14 mouse cellular contexts compared by ENCODE assay signal in the genomic region with DNA sequence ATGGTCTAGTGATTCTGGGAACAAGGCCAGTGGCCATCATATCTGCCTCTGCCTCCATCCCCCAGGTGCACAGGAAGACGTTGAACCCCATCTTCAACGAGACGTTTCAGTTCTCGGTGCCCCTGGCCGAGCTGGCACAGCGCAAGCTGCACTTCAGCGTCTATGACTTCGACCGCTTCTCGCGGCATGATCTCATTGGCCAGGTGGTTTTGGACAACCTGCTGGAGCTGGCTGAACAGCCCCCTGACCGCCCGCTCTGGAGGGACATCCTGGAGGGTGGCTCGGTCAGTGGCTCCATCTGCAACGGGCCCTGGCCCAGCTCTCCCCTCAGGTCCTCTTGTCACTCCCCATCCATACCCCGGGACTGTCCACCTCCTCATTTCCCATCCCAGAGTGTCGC.
"Had no signal": no experiment of that assay in that cellular context is flagged by ENCODE, and none has a peak within 500 bp of the region (broad histone marks: within the 10 kb centered on the region; RNA-seq: fewer than 3 reads in every experiment).

No protein-coding gene starts in this region.

- DNase-seq: gastrocnemius, postnatal 14 days; gastrocnemius, postnatal 36 days; heart, adult 11 months; heart, adult 2 months; heart, postnatal 14 days; heart, postnatal 36 days; kidney, adult 11 months; kidney, adult 2 months; kidney, adult 9 months; kidney, postnatal 14 days; kidney, postnatal 36 days; layer of hippocampus, adult 9-11 months; layer of hippocampus, postnatal 36 days; left cerebral cortex, postnatal 4 days had no signal
